Mouse (Mus musculus) kidney, embryonic 14.5 days (tissue): ENCODE measurements at regions not wholly inside any gene's neighbourhood (a gene's known extent, or its start where the extent isn't known, plus 50 kb on each side); places are given as distances from the start of the nearest gene placed in this dataset.

Experiments used
- ATAC-seq: fragments of 200-750 bp; cut with Nextera tagmentation; 2 replicates; pipeline ENCODE4 v1.8.0; 2017; ENCODE audit warnings: moderate number of reproducible peaks, mild to moderate bottlenecking, moderate TSS enrichment, moderate library complexity; ENCODE audit not compliant: low FRiP score, low TSS enrichment
- H3K27ac ChIP-seq: fragments of 300-500 bp; sonication (generic); 2 replicates; pipeline ENCODE4 v1.5.1; 2014; ENCODE audit warnings: low read depth, mild to moderate bottlenecking, low read length, moderate library complexity, mixed read lengths
- H3K27me3 ChIP-seq: fragments of 300-500 bp; sonication (generic); 2 replicates; pipeline ENCODE4 v1.6.1; 2014; ENCODE audit warnings: mild to moderate bottlenecking, low read length; ENCODE audit not compliant: control insufficient read depth, insufficient read depth
- H3K36me3 ChIP-seq: fragments of 300-500 bp; sonication (generic); 2 replicates; pipeline ENCODE4 v1.6.1; 2014; ENCODE audit warnings: low read length, mixed read lengths; ENCODE audit not compliant: control insufficient read depth, insufficient read depth
- H3K4me1 ChIP-seq: fragments of 300-500 bp; sonication (generic); 2 replicates; pipeline ENCODE4 v1.6.1; 2014; ENCODE audit warnings: low read length, mixed read lengths; ENCODE audit not compliant: control insufficient read depth, insufficient read depth
- H3K4me2 ChIP-seq: fragments of 300-500 bp; sonication (generic); replicated peaks from 2 replicates; pipeline ENCODE4 v1.6.1; 2014; ENCODE audit warnings: low read depth, mild to moderate bottlenecking, low read length
- H3K4me3 ChIP-seq: fragments of 300-500 bp; sonication (generic); 2 replicates; pipeline ENCODE4 v1.5.1; 2014; ENCODE audit warnings: mild to moderate bottlenecking, low read length
- H3K9ac ChIP-seq: fragments of 300-500 bp; sonication (generic); 2 replicates; pipeline ENCODE4 v1.6.1; 2014; ENCODE audit warnings: low read depth, mild to moderate bottlenecking, low read length, moderate library complexity
- H3K9me3 ChIP-seq: fragments of 300-500 bp; sonication (generic); 2 replicates; pipeline ENCODE4 v1.6.1; 2016; ENCODE audit warnings: low read length; ENCODE audit not compliant: control insufficient read depth
- WGBS: fragments of 180-500 bp; shearing (Covaris S2); extraction: QIAGEN DNeasy Blood & Tissue Kit; methylation state at CpG from one replicate; pipeline ENCODE4 v1.1.7; 2014; 5-methylcytosine and 5-hydroxymethylcytosine counted together

GRCm38 (mm10) chr15:62353786-62354185 is 1431.0 kb upstream of the A1bg start:
- H3K27me3 ChIP-seq = no peaks in the 10 kb centered on the region
- no peak overlapping the region for H3K9ac ChIP-seq
- no peak overlapping the region for H3K27ac ChIP-seq
- no peak overlapping the region for H3K4me3 ChIP-seq
- H3K4me2 ChIP-seq = no peak overlapping the region
- H3K36me3 ChIP-seq = no peaks in the 10 kb centered on the region
- ATAC-seq = no peak
- WGBS = 70% methylated on average over 4 of the region's 4 CpGs
- H3K9me3 ChIP-seq = no peaks in the 10 kb centered on the region
- H3K4me1 ChIP-seq = no peaks in the 10 kb centered on the region

DNA sequence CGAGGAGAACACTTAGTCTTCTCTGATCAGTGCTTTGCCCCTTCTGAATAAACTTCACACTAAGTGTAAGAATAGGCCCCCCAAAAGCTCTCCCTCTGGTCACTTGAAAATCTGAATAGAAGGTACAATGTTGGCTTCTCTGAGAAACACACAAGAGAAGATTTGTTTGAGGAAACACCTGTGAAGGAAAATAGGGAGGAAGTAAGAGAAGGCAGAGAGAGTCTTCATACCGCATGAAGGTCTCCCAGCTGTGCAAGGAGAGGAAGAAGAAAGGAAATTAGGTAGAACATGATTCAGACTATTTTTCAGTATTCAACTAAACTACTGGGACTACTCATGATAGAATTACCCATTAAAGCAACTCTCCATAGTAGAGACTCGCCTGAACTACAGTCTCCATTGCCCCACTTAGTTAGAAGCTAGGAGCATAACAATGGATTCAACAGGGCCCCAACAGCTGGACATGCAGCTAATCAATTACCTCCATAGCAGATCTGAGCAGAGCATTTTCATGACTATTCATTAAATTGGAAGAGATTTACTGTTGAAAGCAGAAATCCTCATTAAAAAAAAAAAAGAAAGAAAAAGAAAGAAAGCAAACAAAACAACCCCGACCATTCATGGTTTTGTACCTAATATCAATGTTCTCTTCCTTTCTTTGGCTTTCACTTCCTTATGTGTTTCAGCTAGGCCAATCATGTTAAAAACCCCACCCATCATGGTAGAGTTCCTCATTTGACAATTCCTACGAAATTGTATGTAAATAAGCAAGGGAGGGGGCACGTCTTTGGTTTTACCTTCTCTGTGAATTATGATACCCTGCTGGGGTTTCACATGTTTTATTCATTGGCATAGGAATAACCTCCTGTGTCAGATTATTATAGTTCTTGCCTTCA is 1428.3 kb upstream of the A1bg start:
- H3K9ac ChIP-seq = no peak overlapping the region
- no peaks in the 10 kb centered on the region for H3K9me3 ChIP-seq
- no peaks in the 10 kb centered on the region for H3K36me3 ChIP-seq
- H3K4me2 ChIP-seq = no peak overlapping the region
- H3K27ac ChIP-seq = no peak overlapping the region
- no peak for ATAC-seq
- H3K27me3 ChIP-seq = no peaks in the 10 kb centered on the region
- no peaks in the 10 kb centered on the region for H3K4me1 ChIP-seq
- 82% methylated on average over 6 of the region's 6 CpGs for WGBS
- no peak overlapping the region for H3K4me3 ChIP-seq

DNA sequence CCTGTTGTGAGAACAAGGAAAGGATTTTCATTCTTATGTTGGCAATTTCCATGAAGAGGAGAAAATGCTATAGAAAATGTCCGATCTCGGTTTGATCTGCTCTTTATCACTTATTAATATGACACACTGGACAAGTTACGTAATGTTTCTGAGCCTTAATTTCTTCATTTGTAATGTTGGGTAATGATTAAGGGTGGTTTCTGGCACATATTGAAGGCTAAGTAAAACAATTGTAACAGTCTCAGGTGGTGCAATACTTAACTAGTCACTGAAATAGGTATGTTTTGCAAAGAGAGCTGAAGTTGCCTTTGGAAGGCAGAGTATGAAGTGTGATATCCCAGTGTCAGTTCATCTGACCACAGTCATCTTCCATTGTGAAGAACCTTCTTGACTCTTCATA is 1427.2 kb upstream of the A1bg start:
- no peaks in the 10 kb centered on the region for H3K27me3 ChIP-seq
- no peaks in the 10 kb centered on the region for H3K36me3 ChIP-seq
- no peaks in the 10 kb centered on the region for H3K9me3 ChIP-seq
- H3K4me1 ChIP-seq = no peaks in the 10 kb centered on the region
- H3K27ac ChIP-seq = no peak overlapping the region
- H3K4me3 ChIP-seq = no peak overlapping the region
- no peak overlapping the region for H3K4me2 ChIP-seq
- no peak overlapping the region for H3K9ac ChIP-seq
- over 99% methylated on average over 3 of the region's 3 CpGs for WGBS
- ATAC-seq = no peak

DNA sequence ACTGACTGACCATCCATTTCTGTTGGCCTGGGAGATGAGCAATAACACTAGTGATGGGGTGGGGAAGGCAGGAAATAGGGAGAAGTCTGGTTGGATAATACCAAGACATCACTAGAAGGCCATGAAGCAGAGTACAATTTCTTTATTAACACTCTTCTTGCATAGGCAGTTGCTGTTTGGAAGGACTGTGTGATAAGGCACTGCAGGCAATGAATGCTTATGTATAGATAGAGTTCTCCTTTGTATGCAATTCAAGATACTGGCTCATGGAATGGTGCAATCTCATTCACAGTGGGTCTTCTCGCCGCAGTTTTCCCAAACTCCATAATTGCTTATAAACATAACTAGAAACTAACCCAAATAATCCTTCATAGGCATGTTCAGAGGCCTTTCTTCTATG is 1426.1 kb upstream of the A1bg start:
- no peaks in the 10 kb centered on the region for H3K36me3 ChIP-seq
- H3K4me1 ChIP-seq = no peaks in the 10 kb centered on the region
- H3K4me2 ChIP-seq = no peak overlapping the region
- 92% methylated on average over 2 of the region's 2 CpGs for WGBS
- no peaks in the 10 kb centered on the region for H3K27me3 ChIP-seq
- H3K9me3 ChIP-seq = no peaks in the 10 kb centered on the region
- no peak for ATAC-seq
- H3K4me3 ChIP-seq = no peak overlapping the region
- H3K27ac ChIP-seq = no peak overlapping the region
- no peak overlapping the region for H3K9ac ChIP-seq

DNA sequence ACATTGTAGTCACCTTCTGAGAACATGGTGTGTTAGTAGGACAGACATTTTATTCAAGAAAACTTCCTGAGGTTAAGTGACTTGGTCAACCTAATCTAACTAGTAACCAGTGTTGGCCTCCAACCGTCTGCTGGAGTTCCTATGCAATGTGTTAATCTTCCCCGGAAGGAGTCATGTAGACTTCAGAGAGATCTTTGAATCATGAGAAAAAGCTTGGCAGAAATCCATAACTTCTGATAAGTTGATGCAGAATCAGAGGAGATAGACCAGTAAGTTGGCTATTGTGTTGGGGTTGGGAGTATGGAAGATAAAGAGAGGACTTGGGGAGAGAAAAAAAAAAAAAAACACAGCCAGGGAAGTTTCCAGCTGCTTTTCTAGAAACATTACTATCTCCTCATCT is 1424.9 kb upstream of the A1bg start:
- Histone ChIP-seq H3K4me2 (no peak overlapping the region), H3K27ac (no peak overlapping the region), H3K36me3 (no peaks in the 10 kb centered on the region), H3K9me3 (no peaks in the 10 kb centered on the region), H3K4me1 (no peaks in the 10 kb centered on the region), H3K27me3 (no peaks in the 10 kb centered on the region), H3K4me3 (no peak overlapping the region), H3K9ac (no peak overlapping the region)
- whole genome bisulfite sequencing = 86% methylated on average over 2 of the region's 2 CpGs
- ATAC-seq = no peak

DNA sequence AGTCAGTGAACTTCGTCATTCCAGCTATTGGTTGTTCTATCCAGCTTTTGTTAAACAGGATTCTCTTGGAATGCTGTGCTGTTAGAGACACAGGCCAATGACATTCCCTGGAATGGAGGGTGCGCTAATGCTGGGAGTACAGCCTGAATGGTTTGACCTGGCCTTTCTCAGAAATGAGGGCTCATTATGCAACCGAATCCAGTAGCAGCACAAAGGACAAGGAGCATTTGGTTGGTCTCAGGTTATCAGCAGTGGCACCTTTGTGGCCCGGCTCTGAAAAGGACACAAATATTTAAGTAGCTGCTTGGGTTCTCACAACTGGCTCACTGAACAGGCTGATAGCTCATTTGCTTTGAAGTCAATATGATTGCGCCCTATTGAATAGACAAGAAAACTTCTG is 1423.1 kb upstream of the A1bg start:
- 86% methylated on average over 5 of the region's 5 CpGs for WGBS
- no peaks in the 10 kb centered on the region for H3K36me3 ChIP-seq
- H3K4me2 ChIP-seq = no peak overlapping the region
- no peak overlapping the region for H3K9ac ChIP-seq
- ATAC-seq = no peak
- no peaks in the 10 kb centered on the region for H3K9me3 ChIP-seq
- H3K27me3 ChIP-seq = no peaks in the 10 kb centered on the region
- H3K27ac ChIP-seq = no peak overlapping the region
- H3K4me1 ChIP-seq = no peaks in the 10 kb centered on the region
- H3K4me3 ChIP-seq = no peak overlapping the region

- H3K36me3 ChIP-seq = no peaks in the 10 kb centered on the region
- no peaks in the 10 kb centered on the region for H3K27me3 ChIP-seq
- H3K4me1 ChIP-seq = no peaks in the 10 kb centered on the region
- no peak overlapping the region for H3K4me3 ChIP-seq
- H3K27ac ChIP-seq = no peak overlapping the region
- whole genome bisulfite sequencing = 69% methylated on average over 6 of the region's 6 CpGs
- H3K9me3 ChIP-seq = no peaks in the 10 kb centered on the region
- H3K9ac ChIP-seq = no peak overlapping the region
- H3K4me2 ChIP-seq = no peak overlapping the region
- ATAC-seq = no peak
These were observed 1413.9 kb upstream of the A1bg start for GRCm38 (mm10) chr15:62336454-62337284.

GRCm38 (mm10) chr15:62334256-62335009 is 1411.6 kb upstream of the A1bg start:
- Histone ChIP-seq H3K4me2 (no peak overlapping the region), H3K4me1 (no peaks in the 10 kb centered on the region), H3K9ac (no peak overlapping the region), H3K27ac (no peak overlapping the region), H3K27me3 (no peaks in the 10 kb centered on the region), H3K4me3 (no peak overlapping the region), H3K9me3 (no peaks in the 10 kb centered on the region), H3K36me3 (no peaks in the 10 kb centered on the region)
- no peak for ATAC-seq
- 92% methylated on average over 4 of the region's 4 CpGs for WGBS
